Mouse (Mus musculus) embryo, embryonic 11 days (tissue): Measurements from ENCODE around the gene Ccdc85c.
A peak's percentile ranks its signal among the peaks of the same experiment; 100 is the strongest.

Experiments
- DNase-seq: peaks from one replicate; pipeline ENCODE4 v3.0.0-alpha.2; 2015

The Ccdc85c gene

GRCm38 (mm10) chr12:108238395-108239035, 36.7 kb downstream of the Ccdc85c start:
- no peak for DNase-seq

- DNase-seq = no peak
These were observed 37.8 kb downstream of the Ccdc85c start for GRCm38 (mm10) chr12:108237300-108238006.

GRCm38 (mm10) chr12:108235976-108236555, 39.2 kb downstream of the Ccdc85c start:
- no peak for DNase-seq

GRCm38 (mm10) chr12:108234832-108235602, 40.2 kb downstream of the Ccdc85c start:
- no peak for DNase-seq

- DNase-seq = no peak
These were observed 41.5 kb downstream of the Ccdc85c start for GRCm38 (mm10) chr12:108233736-108234135.

- no peak for DNase-seq
These were observed 43.3 kb downstream of the Ccdc85c start for GRCm38 (mm10) chr12:108231901-108232300.

GRCm38 (mm10) chr12:108230821-108231794, 44.1 kb downstream of the Ccdc85c start:
- DNase-seq = no peak

GRCm38 (mm10) chr12:108230077-108230476, 45.1 kb downstream of the Ccdc85c start:
- no peak for DNase-seq

- no peak for DNase-seq
These were observed 47.7 kb downstream of the Ccdc85c start for GRCm38 (mm10) chr12:108227527-108227926.

GRCm38 (mm10) chr12:108226941-108227340, 48.3 kb downstream of the Ccdc85c start:
- no peak for DNase-seq

- no peak for DNase-seq
These were observed 49.0 kb downstream of the Ccdc85c start for GRCm38 (mm10) chr12:108226216-108226615.

- DNase-seq = no peak
These were observed 49.4 kb downstream of the Ccdc85c start for GRCm38 (mm10) chr12:108225781-108226180.

GRCm38 (mm10) chr12:108223357-108223756, 51.9 kb downstream of the Ccdc85c start:
- DNase-seq = no peak

GRCm38 (mm10) chr12:108221712-108222111, 53.5 kb downstream of the Ccdc85c start:
- DNase-seq = no peak

- peak; percentile 56 for DNase-seq
These were observed 54.0 kb downstream of the Ccdc85c start for GRCm38 (mm10) chr12:108221206-108221605.

- DNase-seq = no peak
These were observed 54.6 kb downstream of the Ccdc85c start for GRCm38 (mm10) chr12:108220621-108221020.

- DNase-seq = no peak
These were observed 55.2 kb downstream of the Ccdc85c start for GRCm38 (mm10) chr12:108219825-108220616.

GRCm38 (mm10) chr12:108219163-108219562, 56.1 kb downstream of the Ccdc85c start:
- no peak for DNase-seq

GRCm38 (mm10) chr12:108217572-108217971, 57.7 kb downstream of the Ccdc85c start:
- DNase-seq = peak; percentile 54

GRCm38 (mm10) chr12:108216611-108217370, 58.4 kb downstream of the Ccdc85c start:
- no peak for DNase-seq
